Mouse (Mus musculus): ENCODE results near the gene Disc1. TPM values are rescaled to one million over a fixed set of nuclear protein-coding genes. Genes with fewer than 3 reads are reported as not detected.

Disc1 gene
- polyA plus RNA-seq, 1 experiment = 1.1 TPM

DNA sequence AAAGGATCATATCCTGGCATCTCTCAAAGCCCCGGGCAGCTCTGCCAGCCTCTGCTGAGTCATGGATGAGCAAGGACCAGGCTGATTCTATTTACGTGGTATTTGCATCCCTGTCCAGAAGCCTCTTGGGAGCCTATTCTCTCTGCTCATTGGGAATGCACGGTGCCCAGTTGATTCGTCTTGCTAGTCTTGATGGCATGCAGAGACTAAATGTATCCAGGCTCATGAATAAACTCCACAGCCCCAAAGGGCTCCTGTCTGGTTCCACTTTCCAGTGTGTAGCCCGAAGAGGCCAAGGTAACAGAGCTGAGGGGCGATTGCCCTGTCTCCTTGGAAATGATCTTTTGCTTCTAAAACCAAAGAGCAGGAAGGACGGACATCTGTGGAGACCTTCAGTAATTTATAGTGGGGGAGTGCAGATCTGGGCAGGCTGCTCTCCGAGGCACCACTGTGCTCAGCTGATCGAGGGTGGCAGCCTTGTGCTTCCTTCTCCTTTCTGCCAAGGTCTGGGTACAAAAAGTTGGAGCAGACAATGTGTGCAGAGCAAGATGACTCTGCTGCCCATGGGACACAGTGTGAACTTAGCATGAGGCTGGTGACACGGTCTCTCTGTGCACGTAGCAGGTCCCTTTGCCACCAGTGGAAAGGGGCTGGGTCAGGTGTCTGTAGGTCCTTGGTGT, 201.2 kb downstream of the Disc1 start:
- Histone ChIP-seq H3K4me1 (ENCODE audit: control insufficient read depth, insufficient read depth, low read length) (peaks cover 4% of the 10 kb centered on the region), H3K4me3 (replicated peaks; ENCODE audit: extremely low read depth, low read depth, low read length) (no peak overlapping the region)
- TF ChIP-seq POLR2A (IDR thresholded peaks at IDR 0.05; ENCODE audit: borderline replicate concordance, extremely low read depth, low read depth, low read length) = no peak
- WGBS = 72% methylated on average over 11 of the region's 11 CpGs
- DNase-seq = no peak

DNA sequence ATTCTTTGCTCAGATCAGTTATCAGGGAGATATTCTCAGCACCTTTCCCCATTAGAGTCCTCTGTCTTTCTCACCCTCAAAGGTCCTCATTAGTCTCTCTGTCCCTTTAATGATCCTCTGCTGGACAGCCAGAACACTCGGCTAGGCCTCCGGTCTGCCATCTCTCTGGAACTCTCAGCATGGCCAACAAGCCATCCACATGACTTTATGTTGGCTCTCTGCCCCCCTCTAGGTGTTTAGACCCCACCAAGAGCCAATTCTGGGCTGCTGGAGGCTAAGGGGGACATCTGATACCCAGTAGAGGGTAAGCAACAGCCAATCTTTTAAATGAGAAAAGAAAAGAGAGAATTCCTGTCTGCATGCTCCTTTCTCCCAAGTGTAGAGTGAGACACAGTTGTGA, 203.7 kb downstream of the Disc1 start:
- no peak for TF ChIP-seq CTCF (IDR thresholded peaks at IDR 0.05; ENCODE audit: insufficient read depth, low read length)
- H3K4me1 ChIP-seq (ENCODE audit: control insufficient read depth, insufficient read depth, low read length) = peaks cover 4% of the 10 kb centered on the region; the same call in 1 of the 2 replicates
- DNase-seq = no peak
- WGBS = 64% methylated on average over 2 of the region's 2 CpGs
- H3K4me3 ChIP-seq (replicated peaks; ENCODE audit: extremely low read depth, low read depth, low read length) = no peak overlapping the region

DNA sequence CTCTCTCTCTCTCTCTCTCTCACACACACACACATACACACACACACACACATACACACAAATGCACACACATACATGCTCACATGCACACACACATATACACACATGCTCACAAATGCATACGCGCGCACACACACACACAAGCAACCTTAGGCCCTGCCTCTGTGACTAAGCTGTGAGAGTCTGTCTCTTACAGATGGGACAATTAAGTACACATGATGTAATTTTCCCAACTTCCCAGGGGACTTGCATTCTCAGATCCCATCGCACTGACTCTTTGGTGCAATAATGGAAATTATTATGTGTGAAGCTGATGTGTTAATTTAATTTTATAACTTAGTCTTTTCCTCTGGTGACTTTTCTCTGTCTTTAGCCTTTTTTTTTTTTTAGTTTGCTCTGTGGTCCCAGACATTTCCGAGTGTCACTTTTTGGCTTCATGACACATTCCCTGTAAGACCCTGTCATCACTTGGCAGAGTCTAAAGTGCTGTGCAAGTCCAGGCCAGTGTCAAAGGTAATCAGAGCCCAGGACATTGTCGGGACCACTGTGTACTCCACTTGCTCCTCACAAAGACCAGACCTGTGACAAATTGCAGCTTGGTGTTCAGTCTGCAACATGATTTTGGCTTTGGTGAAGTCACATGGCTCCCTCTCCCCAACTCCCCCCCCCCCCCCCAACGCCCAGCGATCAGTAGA, 205.0 kb downstream of the Disc1 start:
- Histone ChIP-seq H3K4me3 (replicated peaks; ENCODE audit: extremely low read depth, low read depth, low read length) (no peak overlapping the region), H3K4me1 (ENCODE audit: control insufficient read depth, insufficient read depth, low read length) (peaks cover 4% of the 10 kb centered on the region; the same call in 1 of the 2 replicates)
- 71% methylated on average over 8 of the region's 8 CpGs for WGBS
- DNase-seq = no peak
- TF ChIP-seq CTCF (IDR thresholded peaks at IDR 0.05; ENCODE audit: insufficient read depth, low read length) (no peak), POLR2A (IDR thresholded peaks at IDR 0.05; ENCODE audit: borderline replicate concordance, extremely low read depth, low read depth, low read length) (no peak)

DNA sequence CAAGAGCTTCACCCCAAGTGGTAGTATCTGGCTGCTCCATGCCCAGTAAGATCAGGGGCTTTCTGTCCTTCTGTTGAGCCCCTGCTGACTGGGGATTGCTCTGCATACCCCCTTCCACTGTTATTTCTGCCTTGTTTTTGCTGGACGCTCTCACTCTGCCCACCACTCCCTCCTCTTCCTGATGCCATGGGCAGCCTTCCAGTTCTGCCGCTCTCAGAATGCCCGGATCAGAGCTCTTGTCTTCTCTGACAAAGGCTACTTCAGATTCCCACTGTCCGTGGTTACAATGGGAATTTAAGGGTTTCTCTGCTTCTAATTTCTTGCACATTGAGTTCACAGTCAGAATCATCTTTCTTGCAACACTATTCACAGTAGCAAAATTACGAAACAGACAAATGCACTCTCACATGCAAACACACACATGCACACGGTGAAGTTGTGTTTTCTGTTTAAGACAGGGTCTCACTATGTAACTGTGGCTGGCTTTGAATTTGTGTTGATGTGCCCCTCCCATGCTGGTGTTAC, 214.2 kb downstream of the Disc1 start:
- DNase-seq = no peak
- TF ChIP-seq CTCF (IDR thresholded peaks at IDR 0.05; ENCODE audit: insufficient read depth, low read length) (no peak), POLR2A (IDR thresholded peaks at IDR 0.05; ENCODE audit: borderline replicate concordance, extremely low read depth, low read depth, low read length) (no peak)
- Histone ChIP-seq H3K4me1 (ENCODE audit: control insufficient read depth, insufficient read depth, low read length) (peaks cover 10% of the 10 kb centered on the region; the same call in 1 of the 2 replicates), H3K4me3 (replicated peaks; ENCODE audit: extremely low read depth, low read depth, low read length) (no peak overlapping the region)
- WGBS = 34% methylated on average over 6 of the region's 6 CpGs

DNA sequence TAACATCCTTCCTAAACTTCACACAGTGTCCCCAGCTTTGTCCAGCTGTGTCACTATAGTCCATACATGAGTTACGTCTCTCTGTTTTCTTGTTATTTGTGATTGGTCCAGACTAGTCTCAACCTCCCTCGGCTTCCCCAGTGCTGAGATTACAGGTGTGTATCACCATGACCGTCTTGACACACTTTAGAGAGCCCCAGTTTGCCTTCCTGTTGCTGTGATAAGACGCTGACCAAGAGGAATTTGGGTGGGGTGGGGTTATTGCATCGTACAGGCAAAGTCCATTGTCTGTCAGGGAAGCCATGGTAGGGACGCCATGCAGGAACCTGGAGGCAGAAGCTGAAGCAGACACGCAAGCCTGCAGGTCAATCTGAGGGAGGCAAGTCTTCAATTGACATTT, 216.3 kb downstream of the Disc1 start:
- WGBS = 51% methylated on average over 7 of the region's 7 CpGs
- Histone ChIP-seq H3K4me3 (replicated peaks; ENCODE audit: extremely low read depth, low read depth, low read length) (no peak overlapping the region), H3K4me1 (ENCODE audit: control insufficient read depth, insufficient read depth, low read length) (peaks cover 10% of the 10 kb centered on the region; the same call in 1 of the 2 replicates)
- DNase-seq = no peak
- TF ChIP-seq CTCF (IDR thresholded peaks at IDR 0.05; ENCODE audit: insufficient read depth, low read length) (no peak), POLR2A (IDR thresholded peaks at IDR 0.05; ENCODE audit: borderline replicate concordance, extremely low read depth, low read depth, low read length) (no peak)

DNA sequence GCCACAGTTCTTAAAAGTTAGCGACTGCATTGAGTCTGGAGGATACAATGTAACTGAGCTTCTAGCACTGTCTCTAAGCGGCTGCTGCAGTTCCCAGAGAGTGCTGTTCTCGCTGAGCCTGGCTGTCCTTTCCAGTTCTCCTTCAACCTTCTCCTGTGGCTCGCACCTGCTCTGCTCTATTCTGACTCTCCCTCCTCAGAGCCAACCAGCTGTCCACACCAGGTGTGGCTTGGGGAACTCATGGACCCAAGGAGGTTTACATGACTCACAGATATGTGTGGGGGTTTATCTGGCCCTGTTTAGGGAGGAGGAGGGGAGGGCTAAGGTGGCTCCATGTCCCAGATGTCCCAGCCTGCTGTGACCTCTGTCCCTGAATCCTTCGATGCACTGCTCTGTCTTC, 217.4 kb downstream of the Disc1 start:
- Histone ChIP-seq H3K4me3 (replicated peaks; ENCODE audit: extremely low read depth, low read depth, low read length) (no peak overlapping the region), H3K4me1 (ENCODE audit: control insufficient read depth, insufficient read depth, low read length) (peaks cover 10% of the 10 kb centered on the region; the same call in 1 of the 2 replicates)
- TF ChIP-seq CTCF (IDR thresholded peaks at IDR 0.05; ENCODE audit: insufficient read depth, low read length) (no peak), POLR2A (IDR thresholded peaks at IDR 0.05; ENCODE audit: borderline replicate concordance, extremely low read depth, low read depth, low read length) (no peak)
- WGBS = 78% methylated on average over 5 of the region's 5 CpGs
- DNase-seq = no peak

DNA sequence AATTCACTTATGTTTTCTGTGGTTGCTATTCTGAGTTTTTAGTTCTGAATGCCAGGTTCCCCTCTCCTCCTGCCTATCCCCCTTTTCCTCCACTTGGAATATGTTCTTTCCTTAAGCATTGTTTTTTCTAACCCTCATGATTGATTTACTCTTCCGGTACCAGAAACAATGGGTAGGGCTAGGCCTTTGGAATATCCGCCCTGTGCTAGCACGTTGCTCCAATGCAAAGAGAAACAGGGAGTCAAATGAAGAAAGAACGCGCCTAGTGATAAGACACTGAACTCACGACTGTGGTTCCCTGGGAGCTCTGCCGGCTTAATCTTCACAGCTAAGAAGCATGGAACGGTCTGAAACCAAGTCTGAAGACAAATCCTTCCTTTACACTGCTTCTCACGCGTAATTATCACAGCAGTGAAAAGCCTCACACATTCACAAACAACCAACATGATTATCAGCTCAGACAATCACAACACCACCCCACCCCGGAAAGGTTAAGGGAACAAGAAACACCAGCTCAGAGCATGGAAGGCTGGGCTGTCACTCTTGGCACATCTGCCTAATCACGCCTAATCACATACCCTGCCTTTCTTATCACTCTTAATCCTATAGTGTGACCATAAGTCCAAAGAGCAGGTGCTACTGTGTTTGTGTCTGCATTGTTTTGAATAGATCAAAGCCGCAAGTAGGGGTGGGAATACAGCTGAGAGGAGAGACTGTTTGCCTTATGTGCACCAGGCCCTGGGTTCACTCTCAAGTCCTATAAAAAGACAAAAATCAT, 218.3 kb downstream of the Disc1 start:
- 35% methylated on average over 13 of the region's 13 CpGs for WGBS
- H3K4me1 ChIP-seq (ENCODE audit: control insufficient read depth, insufficient read depth, low read length) = peaks cover 10% of the 10 kb centered on the region; the same call in 1 of the 2 replicates
- TF ChIP-seq POLR2A (IDR thresholded peaks at IDR 0.05; ENCODE audit: borderline replicate concordance, extremely low read depth, low read depth, low read length) (no peak), CTCF (IDR thresholded peaks at IDR 0.05; ENCODE audit: insufficient read depth, low read length) (no peak)
- no peak overlapping the region for H3K4me3 ChIP-seq (replicated peaks; ENCODE audit: extremely low read depth, low read depth, low read length)
- no peak for DNase-seq

DNA sequence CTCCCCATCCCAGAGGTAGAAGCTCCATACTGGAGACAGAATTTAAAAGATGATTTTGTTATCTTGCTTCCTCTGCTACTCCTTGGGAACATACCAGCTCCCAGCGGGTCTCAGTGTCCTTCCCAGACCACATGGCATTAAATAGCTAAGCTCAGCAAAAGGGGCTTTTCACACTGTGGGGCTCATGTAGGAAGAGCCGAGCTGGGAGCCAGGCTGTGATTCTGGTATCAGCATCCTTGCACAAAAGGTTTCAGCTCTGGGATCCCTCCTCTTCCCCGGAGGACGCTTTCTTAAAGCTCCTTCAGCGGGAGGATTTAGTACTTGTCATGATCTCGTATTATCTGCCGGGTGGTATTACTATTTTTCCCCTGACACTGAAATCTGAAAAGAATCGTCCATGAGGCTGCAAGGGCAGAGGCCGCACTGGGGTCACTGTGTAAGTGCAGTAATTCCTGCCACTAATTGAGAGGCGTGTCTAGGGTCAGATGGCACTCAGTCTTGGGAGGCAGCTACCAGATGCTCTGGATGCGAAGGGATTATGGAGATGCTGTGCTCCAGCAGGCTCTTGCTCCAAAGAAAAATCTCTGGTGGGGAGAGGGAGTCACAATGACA, 223.2 kb downstream of the Disc1 start:
- no peak for DNase-seq
- Histone ChIP-seq H3K4me3 (replicated peaks; ENCODE audit: extremely low read depth, low read depth, low read length) (no peak overlapping the region), H3K4me1 (ENCODE audit: control insufficient read depth, insufficient read depth, low read length) (0 out of 2 replicates have a peak, but pooled peaks cover 2% of the 10 kb centered on the region)
- no peak for TF ChIP-seq POLR2A (IDR thresholded peaks at IDR 0.05; ENCODE audit: borderline replicate concordance, extremely low read depth, low read depth, low read length)
- TF ChIP-seq CTCF (IDR thresholded peaks at IDR 0.05; ENCODE audit: insufficient read depth, low read length) = no peak
- 69% methylated on average over 11 of the region's 11 CpGs for WGBS

DNA sequence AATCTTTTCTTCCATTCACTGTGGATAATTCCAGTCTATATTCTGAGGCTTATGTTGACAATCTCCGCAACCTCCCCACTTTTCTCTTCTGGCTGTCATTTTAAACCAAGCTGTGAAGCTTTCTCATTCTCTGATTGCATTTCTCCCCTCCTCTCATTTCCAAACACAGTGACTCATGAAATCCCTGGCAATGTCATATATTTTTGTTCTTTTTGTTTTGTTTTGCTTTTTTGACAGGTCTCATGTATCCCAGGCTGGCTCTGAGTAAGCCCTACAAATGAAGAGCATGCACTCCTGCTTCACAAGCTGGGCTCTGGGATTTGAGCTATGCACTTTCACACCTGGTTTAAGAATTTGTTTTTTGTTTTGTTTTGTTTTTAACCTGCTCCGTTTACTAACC, 225.2 kb downstream of the Disc1 start:
- no peak for TF ChIP-seq CTCF (IDR thresholded peaks at IDR 0.05; ENCODE audit: insufficient read depth, low read length)
- no peak for TF ChIP-seq POLR2A (IDR thresholded peaks at IDR 0.05; ENCODE audit: borderline replicate concordance, extremely low read depth, low read depth, low read length)
- DNase-seq = no peak
- H3K4me3 ChIP-seq (replicated peaks; ENCODE audit: extremely low read depth, low read depth, low read length) = no peak overlapping the region
- no peaks in the 10 kb centered on the region for H3K4me1 ChIP-seq (ENCODE audit: control insufficient read depth, insufficient read depth, low read length)
- WGBS = 80% methylated on average over 2 of the region's 2 CpGs

Measured in lung, adult 2 months (tissue).